Mouse (Mus musculus) forebrain, embryonic 11.5 days (tissue): ENCODE measurements around the gene Olfr478. TPM values are rescaled to one million over a fixed set of nuclear protein-coding genes. Genes with fewer than 3 reads are reported as not detected.
"Not testable (repeated sequence)": the region's sequence is repeated elsewhere in the genome, so short reads cannot be mapped to it uniquely, and the experiment has no call there.

Experiments
- ATAC-seq: fragments of 200-750 bp; cut with Nextera tagmentation; replicated peaks from 2 replicates; pipeline ENCODE4 v1.8.0; 2017; ENCODE audit warnings: moderate TSS enrichment; ENCODE audit not compliant: low FRiP score
- DNase-seq: peaks from one replicate; pipeline ENCODE4 v3.0.0-alpha.2; 2017; ENCODE audit warnings: low spot score
- H3K27ac ChIP-seq: fragments of 300-500 bp; sonication (generic); 2 replicates; pipeline ENCODE4 v1.5.1; 2014; ENCODE audit warnings: low read depth, low read length
- H3K27me3 ChIP-seq: fragments of 300-500 bp; sonication (generic); 2 replicates; pipeline ENCODE4 v1.6.1; 2014; ENCODE audit warnings: mild to moderate bottlenecking, low read length, mixed read lengths; ENCODE audit not compliant: control insufficient read depth, insufficient read depth
- H3K36me3 ChIP-seq: fragments of 300-500 bp; sonication (generic); 2 replicates; pipeline ENCODE4 v1.6.1; 2014; ENCODE audit warnings: mild to moderate bottlenecking, low read length, moderate library complexity, mixed read lengths; ENCODE audit not compliant: control insufficient read depth, insufficient read depth
- H3K4me1 ChIP-seq: fragments of 300-500 bp; sonication (generic); replicated peaks from 2 replicates; pipeline ENCODE4 v1.6.1; 2014; ENCODE audit warnings: low read length, mixed read lengths; ENCODE audit not compliant: control insufficient read depth, insufficient read depth
- H3K4me2 ChIP-seq: fragments of 300-500 bp; sonication (generic); 2 replicates; pipeline ENCODE4 v1.6.1; 2014; ENCODE audit warnings: low read depth, mild to moderate bottlenecking, low read length, moderate library complexity, mixed read lengths; ENCODE audit not compliant: severe bottlenecking
- H3K4me3 ChIP-seq: fragments of 300-500 bp; sonication (generic); 2 replicates; pipeline ENCODE4 v1.5.1; 2014; ENCODE audit warnings: low read depth, low read length
- H3K9ac ChIP-seq: fragments of 300-500 bp; sonication (generic); 2 replicates; pipeline ENCODE4 v1.6.1; 2014; ENCODE audit warnings: low read length
- H3K9me3 ChIP-seq: fragments of 300-500 bp; sonication (generic); 2 replicates; pipeline ENCODE4 v1.6.1; 2016; ENCODE audit warnings: low read length, mixed read lengths; ENCODE audit not compliant: control insufficient read depth
- whole genome bisulfite sequencing: fragments of 180-500 bp; shearing (Covaris S2); extraction: QIAGEN DNeasy Blood & Tissue Kit; methylation state at CpG from one replicate; pipeline ENCODE4 v1.1.7; 2014; 5-methylcytosine and 5-hydroxymethylcytosine counted together
- polyA plus RNA-seq: library from polyadenylated mRNA; unstranded; fragments of >200 nt; fragmentation: Nextera tagmentation; extraction: Ambion mirVana; gene quantifications from 2 replicates; pipeline ENCODE4 v1.2.1, GENCODE M21; 2014

The Olfr478 gene
- not detected in 2 replicates for polyA plus RNA-seq

DNA sequence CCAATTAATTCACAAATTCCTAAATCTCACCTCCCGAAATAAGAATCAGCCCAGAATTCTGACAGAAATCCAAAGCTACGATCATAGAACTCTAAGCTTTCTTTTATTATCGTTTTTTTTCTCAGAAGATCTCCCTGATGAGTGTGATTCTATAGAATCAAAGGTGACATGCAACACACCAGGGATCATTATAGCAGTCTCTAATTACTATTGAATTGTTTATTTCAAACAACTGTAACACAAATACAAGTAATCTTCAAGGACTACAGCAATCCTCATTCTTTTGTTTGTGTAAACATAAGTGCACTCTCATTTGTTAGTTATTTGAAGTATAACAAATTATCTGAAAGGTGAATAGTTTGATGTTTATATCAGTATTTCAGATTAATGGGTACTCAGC, at the start of gene Olfr478:
TSS of gene Olfr478 (minus strand) at position 101 of the 400 bp plus-strand sequence.
- no peak within 1 kb of the TSS for H3K9ac ChIP-seq
- ATAC-seq, result no peak
- DNase-seq, result no peak
- H3K36me3 ChIP-seq, result no peaks in the 10 kb centered on the region
- H3K27me3 ChIP-seq, result no peaks in the 10 kb centered on the region
- WGBS, result 86% methylated on average over 3 of the region's 3 CpGs
- no peak within 1 kb of the TSS for H3K4me3 ChIP-seq
- H3K4me1 ChIP-seq, result no peaks in the 10 kb centered on the region
- no peaks in the 10 kb centered on the region for H3K9me3 ChIP-seq
- H3K27ac ChIP-seq, result no peak within 1 kb of the TSS
- H3K4me2 ChIP-seq, result no peak within 1 kb of the TSS

DNA sequence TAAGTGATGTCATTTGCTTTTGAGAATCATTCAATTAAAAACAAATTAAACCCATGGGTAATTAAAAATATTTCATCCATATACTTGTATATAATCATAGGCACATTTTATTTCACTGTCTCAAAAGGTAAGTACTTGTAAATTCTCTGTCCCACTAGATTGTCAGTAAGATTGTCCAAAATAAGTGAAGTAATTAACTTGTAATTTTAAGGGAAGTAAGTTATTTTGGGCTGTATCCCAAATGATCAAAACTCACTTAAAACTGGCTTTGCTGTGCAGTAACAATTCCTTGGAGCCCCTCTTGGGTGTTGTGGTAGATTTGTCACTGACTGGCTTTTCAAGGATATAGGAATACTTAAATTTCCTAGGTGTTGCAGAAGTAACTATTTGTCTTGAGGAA, 45.8 kb upstream of the Olfr478 start, which contains the start of gene Olfr481:
TSS of gene Olfr481 (plus strand) at position 301 of the 400 bp plus-strand sequence.
- no peak for ATAC-seq
- H3K4me2 ChIP-seq, result no peak within 1 kb of the TSS
- H3K9me3 ChIP-seq, result no peaks in the 10 kb centered on the region
- H3K4me3 ChIP-seq, result no peak within 1 kb of the TSS
- H3K27ac ChIP-seq, result no peak within 1 kb of the TSS
- H3K36me3 ChIP-seq, result no peaks in the 10 kb centered on the region
- H3K9ac ChIP-seq, result no peak within 1 kb of the TSS
- no peaks in the 10 kb centered on the region for H3K4me1 ChIP-seq
- H3K27me3 ChIP-seq, result no peaks in the 10 kb centered on the region
- no peak for DNase-seq

DNA sequence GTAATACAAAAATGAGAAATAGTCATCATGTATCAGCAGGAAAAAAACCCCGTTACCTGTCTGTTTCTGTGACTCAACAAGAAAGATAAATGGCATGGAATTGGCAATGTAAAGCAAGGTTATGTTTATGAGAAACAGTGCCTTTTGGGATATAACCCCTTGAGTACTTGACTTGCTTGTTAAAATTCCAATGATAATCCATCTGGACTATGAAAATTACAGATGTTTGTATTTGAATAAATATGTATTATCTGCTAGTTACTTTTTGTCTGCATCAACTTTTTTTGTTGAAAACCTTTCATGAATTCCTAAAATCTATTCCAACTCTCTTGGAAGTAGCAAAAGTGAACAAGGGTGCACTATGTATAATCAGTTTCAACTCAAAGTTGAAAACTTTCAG, 33.5 kb upstream of the Olfr478 start, which contains the start of gene Olfr480:
TSS of gene Olfr480 (minus strand) at position 101 of the 400 bp plus-strand sequence.
- no peaks in the 10 kb centered on the region for H3K27me3 ChIP-seq
- no peak within 1 kb of the TSS for H3K4me2 ChIP-seq
- H3K36me3 ChIP-seq, result no peaks in the 10 kb centered on the region
- H3K4me1 ChIP-seq, result no peaks in the 10 kb centered on the region
- no peak within 1 kb of the TSS for H3K4me3 ChIP-seq
- H3K27ac ChIP-seq, result no peak within 1 kb of the TSS
- no peak within 1 kb of the TSS for H3K9ac ChIP-seq
- DNase-seq (no peak), ATAC-seq (no peak)
- H3K9me3 ChIP-seq, result no peaks in the 10 kb centered on the region; the same call in 1 of the 2 replicates
- 89% methylated on average over 1 of the region's 1 CpGs for WGBS

DNA sequence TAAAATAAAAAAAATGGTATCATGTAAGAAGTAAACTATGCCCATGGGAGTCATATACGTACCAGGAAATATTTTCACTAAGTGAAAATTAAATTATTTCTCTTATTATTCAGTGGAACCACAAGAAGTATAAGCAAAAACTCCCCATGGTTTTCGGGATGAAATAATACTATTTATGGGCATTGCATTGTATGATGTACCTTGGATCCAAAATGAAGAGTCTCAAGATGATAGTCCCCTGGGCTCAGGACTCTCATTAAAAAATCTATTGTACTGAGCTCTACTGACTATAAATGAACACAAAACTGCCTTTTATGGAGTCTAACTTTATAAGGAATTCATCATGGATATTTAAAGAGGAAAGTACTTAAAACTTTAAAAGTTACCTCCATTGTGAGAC, 16.6 kb upstream of the Olfr478 start, which contains the start of gene Olfr479:
TSS of gene Olfr479 (plus strand) at position 301 of the 400 bp plus-strand sequence.
- no peak within 1 kb of the TSS for H3K4me2 ChIP-seq
- H3K27me3 ChIP-seq, result no peaks in the 10 kb centered on the region
- 90% methylated on average over 2 of the region's 2 CpGs for WGBS
- no peaks in the 10 kb centered on the region for H3K36me3 ChIP-seq
- H3K9ac ChIP-seq, result no peak within 1 kb of the TSS
- ATAC-seq (no peak), DNase-seq (no peak)
- no peak within 1 kb of the TSS for H3K27ac ChIP-seq
- no peaks in the 10 kb centered on the region for H3K9me3 ChIP-seq
- H3K4me3 ChIP-seq, result no peak within 1 kb of the TSS
- no peaks in the 10 kb centered on the region for H3K4me1 ChIP-seq

DNA sequence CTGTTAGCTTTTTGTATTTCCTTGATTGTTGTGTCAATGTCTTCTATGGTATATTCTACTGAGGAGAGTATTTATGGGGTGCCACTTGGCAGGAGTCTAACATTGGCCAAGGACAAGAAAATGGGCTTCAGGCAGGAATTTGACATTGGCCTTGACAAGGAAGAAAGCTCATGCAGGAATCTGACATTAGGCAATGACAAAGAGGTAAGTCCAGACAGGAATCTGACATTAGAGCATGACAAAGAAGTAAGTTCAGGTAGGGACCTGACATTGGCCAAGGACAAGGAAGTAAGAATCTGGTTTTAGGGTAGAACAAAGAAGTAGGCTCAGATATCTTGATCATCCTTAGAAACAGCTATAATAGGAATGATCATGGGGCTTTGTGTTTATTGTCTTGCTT, 19.5 kb downstream of the Olfr478 start:
- not testable (repeated sequence) for H3K4me2 ChIP-seq, H3K9me3 ChIP-seq, H3K9ac ChIP-seq, H3K27me3 ChIP-seq, DNase-seq, H3K4me3 ChIP-seq, H3K27ac ChIP-seq, H3K4me1 ChIP-seq, H3K36me3 ChIP-seq, ATAC-seq

DNA sequence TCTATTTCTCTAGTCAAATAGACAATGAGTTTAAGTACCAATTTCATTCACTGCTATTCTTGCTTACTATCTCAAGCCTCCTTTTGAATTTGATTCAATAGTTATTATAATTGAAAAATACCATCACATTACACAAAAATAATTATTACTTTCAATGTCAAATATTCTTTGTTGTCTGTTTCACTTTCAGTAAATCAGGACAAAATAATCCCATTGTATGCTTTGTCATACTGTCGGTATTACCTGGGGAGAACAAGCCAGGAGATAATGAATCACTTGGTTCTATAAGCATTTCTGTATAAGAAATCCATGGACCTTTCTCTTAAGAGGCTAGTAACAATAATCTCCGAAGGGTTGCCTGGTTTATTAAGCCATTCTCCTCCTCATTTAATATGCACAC, 47.4 kb downstream of the Olfr478 start, which contains the start of gene Olfr477:
TSS of gene Olfr477 (plus strand) at position 301 of the 400 bp plus-strand sequence.
- no peaks in the 10 kb centered on the region for H3K36me3 ChIP-seq
- no peak for ATAC-seq
- H3K27ac ChIP-seq, result no peak within 1 kb of the TSS
- no peak for DNase-seq
- no peaks in the 10 kb centered on the region for H3K4me1 ChIP-seq
- no peak within 1 kb of the TSS for H3K9ac ChIP-seq
- no peak within 1 kb of the TSS for H3K4me2 ChIP-seq
- H3K27me3 ChIP-seq, result no peaks in the 10 kb centered on the region
- no peaks in the 10 kb centered on the region for H3K9me3 ChIP-seq
- 80% methylated on average over 2 of the region's 2 CpGs for WGBS
- no peak within 1 kb of the TSS for H3K4me3 ChIP-seq

Other genes with a start within 250 kb of the Olfr478 start
- gene Ovch2, start 232.8 kb downstream of the Olfr478 start, polyA plus RNA-seq, result not detected in 2 replicates
- gene Olfr467, start 221.7 kb downstream of the Olfr478 start, polyA plus RNA-seq, result not detected in 2 replicates
- gene Olfr469, start 208.4 kb downstream of the Olfr478 start, polyA plus RNA-seq, result not detected in 2 replicates
- gene Olfr470, start 186.5 kb downstream of the Olfr478 start, polyA plus RNA-seq, result not detected in 2 replicates
- gene Olfr472, start 136.1 kb downstream of the Olfr478 start, polyA plus RNA-seq, result not detected in 2 replicates
- not detected in 2 replicates for gene Olfr473, start 103.5 kb downstream of the Olfr478 start, polyA plus RNA-seq
- gene Olfr474, start 79.3 kb downstream of the Olfr478 start, polyA plus RNA-seq, result not detected in 2 replicates
- gene Olfr476, start 69.2 kb downstream of the Olfr478 start, polyA plus RNA-seq, result not detected in 2 replicates
- not detected in 2 replicates for gene Olfr477, start 47.3 kb downstream of the Olfr478 start, polyA plus RNA-seq
- not detected in 2 replicates for gene Olfr479, start 16.7 kb upstream of the Olfr478 start, polyA plus RNA-seq
- gene Olfr480, start 33.4 kb upstream of the Olfr478 start, polyA plus RNA-seq, result not detected in 2 replicates
- not detected in 2 replicates for gene Olfr481, start 45.9 kb upstream of the Olfr478 start, polyA plus RNA-seq
- not detected in 2 replicates for gene Olfr482, start 63.6 kb upstream of the Olfr478 start, polyA plus RNA-seq
- not detected in 2 replicates for gene Olfr483, start 66.9 kb upstream of the Olfr478 start, polyA plus RNA-seq
- not detected in 2 replicates for gene Olfr484, start 93.5 kb upstream of the Olfr478 start, polyA plus RNA-seq
- gene Olfr485, start 125.9 kb upstream of the Olfr478 start, polyA plus RNA-seq, result not detected in 2 replicates
- not detected in 2 replicates for gene Olfr486, start 138.8 kb upstream of the Olfr478 start, polyA plus RNA-seq
- not detected in 2 replicates for gene Olfr487, start 180.6 kb upstream of the Olfr478 start, polyA plus RNA-seq
- not detected in 2 replicates for gene Olfr488, start 224.4 kb upstream of the Olfr478 start, polyA plus RNA-seq